Mouse (Mus musculus) liver, embryonic 16.5 days (tissue): ENCODE measurements around the gene Pdia2. TPM values are rescaled to one million over a fixed set of nuclear protein-coding genes. Genes with fewer than 3 reads are reported as not detected.
"Not testable (repeated sequence)": the region's sequence is repeated elsewhere in the genome, so short reads cannot be mapped to it uniquely, and the experiment has no call there.

Source experiments
- ATAC-seq: fragments of 200-750 bp; cut with Nextera tagmentation; 2 replicates; pipeline ENCODE4 v1.8.0; 2017; ENCODE audit warnings: low read depth, mild to moderate bottlenecking, moderate number of reproducible peaks, moderate library complexity
- H3K27ac ChIP-seq: fragments of 300-500 bp; sonication (generic); 2 replicates; pipeline ENCODE4 v1.5.1; 2014; ENCODE audit warnings: mild to moderate bottlenecking, low read length
- H3K27me3 ChIP-seq: fragments of 300-500 bp; sonication (generic); 2 replicates; pipeline ENCODE4 v1.6.1; 2014; ENCODE audit warnings: low read depth, low read length, mixed read lengths; ENCODE audit not compliant: control insufficient read depth, insufficient read depth
- H3K36me3 ChIP-seq: fragments of 300-500 bp; sonication (generic); 2 replicates; pipeline ENCODE4 v1.6.1; 2014; ENCODE audit warnings: mild to moderate bottlenecking; ENCODE audit not compliant: control insufficient read depth, insufficient read depth
- H3K4me1 ChIP-seq: fragments of 300-500 bp; sonication (generic); 2 replicates; pipeline ENCODE4 v1.6.1; 2014; ENCODE audit warnings: low read depth, low read length, mixed read lengths; ENCODE audit not compliant: control insufficient read depth
- H3K4me2 ChIP-seq: fragments of 300-500 bp; sonication (generic); 2 replicates; pipeline ENCODE4 v1.6.1; 2014; ENCODE audit warnings: low read depth, low read length, mixed read lengths
- H3K4me3 ChIP-seq: fragments of 300-500 bp; sonication (generic); 2 replicates; pipeline ENCODE4 v1.5.1; 2014; ENCODE audit warnings: low read depth, mild to moderate bottlenecking, low read length
- H3K9ac ChIP-seq: fragments of 300-500 bp; sonication (generic); 2 replicates; pipeline ENCODE4 v1.6.1; 2014; ENCODE audit warnings: low read depth, low read length
- H3K9me3 ChIP-seq: fragments of 300-500 bp; sonication (generic); replicated peaks from 2 replicates; pipeline ENCODE4 v1.6.1; 2016; ENCODE audit warnings: low read length; ENCODE audit not compliant: control insufficient read depth
- WGBS: fragments of 180-500 bp; shearing (Covaris S2); extraction: QIAGEN DNeasy Blood & Tissue Kit; methylation state at CpG from one replicate; pipeline ENCODE4 v1.1.7; 2014; ENCODE audit not compliant: insufficient replicate concordance; 5-methylcytosine and 5-hydroxymethylcytosine counted together
- polyA plus RNA-seq: library from polyadenylated mRNA; unstranded; fragments of >200 nt; fragmentation: Nextera tagmentation; extraction: Ambion mirVana; gene quantifications from 2 replicates; pipeline ENCODE4 v1.2.1, GENCODE M21; 2015

Gene Pdia2
- polyA plus RNA-seq, 1 experiment from 2014 or later, result 55.6 TPM

DNA sequence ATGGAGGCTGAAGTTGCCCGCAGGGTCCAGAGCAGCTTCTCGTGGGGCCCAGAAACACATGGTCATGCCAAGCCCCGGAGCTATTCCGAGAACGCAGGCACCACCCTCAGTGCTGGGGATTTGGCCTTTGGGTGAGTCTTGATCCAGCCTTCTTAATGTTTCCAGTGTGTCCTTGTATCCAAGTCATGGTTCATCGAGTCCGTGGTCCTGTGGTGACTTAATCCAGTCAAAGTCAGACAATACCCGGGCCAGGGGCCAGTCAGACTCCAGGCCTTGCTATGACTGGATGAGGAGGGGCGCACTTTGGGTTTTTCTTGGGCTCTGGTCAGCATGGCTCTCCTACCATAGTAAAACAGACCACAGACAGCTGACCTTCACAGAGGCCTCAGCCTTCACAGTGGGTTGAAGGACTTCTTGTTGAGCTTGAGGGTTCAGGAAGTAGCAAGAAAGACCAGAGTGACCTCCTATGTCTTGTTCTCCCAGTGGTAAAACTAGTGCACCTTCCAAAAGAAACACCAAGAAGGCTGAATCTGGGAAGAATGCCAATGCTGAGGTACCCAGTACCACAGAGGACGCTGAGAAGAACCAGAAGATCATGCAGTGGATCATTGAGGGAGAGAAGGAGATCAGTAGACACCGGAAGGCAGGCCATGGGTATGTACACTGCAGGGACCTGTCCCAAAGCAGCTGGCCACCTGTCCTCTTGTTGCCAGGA, 10.6 kb downstream of the Pdia2 start:
- WGBS, result 79% methylated on average over 11 of the region's 11 CpGs
- Histone ChIP-seq H3K36me3 (peaks cover 25% of the 10 kb centered on the region), H3K4me2 (no peak overlapping the region), H3K27ac (no peak overlapping the region), H3K27me3 (no peaks in the 10 kb centered on the region), H3K4me3 (no peak overlapping the region), H3K4me1 (no peaks in the 10 kb centered on the region), H3K9ac (no peak overlapping the region), H3K9me3 (no peaks in the 10 kb centered on the region)
- no peak for ATAC-seq

- Histone ChIP-seq H3K9me3 (no peaks in the 10 kb centered on the region), H3K4me2 (no peak overlapping the region), H3K4me3 (no peak overlapping the region), H3K9ac (no peak overlapping the region), H3K36me3 (peaks cover 25% of the 10 kb centered on the region), H3K27me3 (no peaks in the 10 kb centered on the region), H3K27ac (no peak overlapping the region), H3K4me1 (no peaks in the 10 kb centered on the region)
- 87% methylated on average over 5 of the region's 5 CpGs for whole genome bisulfite sequencing
- no peak for ATAC-seq
Measured at GRCm38 (mm10) chr17:26187592-26187991, 11.3 kb downstream of the Pdia2 start.

- Histone ChIP-seq H3K36me3 (peaks cover 9% of the 10 kb centered on the region), H3K9me3 (no peaks in the 10 kb centered on the region), H3K4me1 (no peaks in the 10 kb centered on the region), H3K4me2 (no peak overlapping the region), H3K9ac (no peak overlapping the region), H3K27me3 (no peaks in the 10 kb centered on the region), H3K4me3 (no peak overlapping the region), H3K27ac (no peak overlapping the region)
- 72% methylated on average over 3 of the region's 3 CpGs for WGBS
- no peak for ATAC-seq
Measured at GRCm38 (mm10) chr17:26181179-26181578, 17.7 kb downstream of the Pdia2 start.

GRCm38 (mm10) chr17:26178611-26179010, 20.3 kb downstream of the Pdia2 start:
- no peak for ATAC-seq
- H3K9me3 ChIP-seq, result no peaks in the 10 kb centered on the region
- H3K9ac ChIP-seq, result no peak overlapping the region
- no peaks in the 10 kb centered on the region for H3K4me1 ChIP-seq
- no peak overlapping the region for H3K4me2 ChIP-seq
- no peak overlapping the region for H3K4me3 ChIP-seq
- no peak overlapping the region for H3K27ac ChIP-seq
- H3K27me3 ChIP-seq, result no peaks in the 10 kb centered on the region
- peaks cover 2% of the 10 kb centered on the region; the same call in 1 of the 2 replicates for H3K36me3 ChIP-seq

GRCm38 (mm10) chr17:26175248-26175647, 23.6 kb downstream of the Pdia2 start:
- not testable (repeated sequence) for H3K27me3 ChIP-seq, H3K9ac ChIP-seq, H3K4me2 ChIP-seq, H3K4me1 ChIP-seq, ATAC-seq, H3K27ac ChIP-seq, H3K9me3 ChIP-seq, H3K4me3 ChIP-seq, H3K36me3 ChIP-seq
- 64% methylated on average over 2 of the region's 2 CpGs for WGBS

GRCm38 (mm10) chr17:26168039-26168438, 30.8 kb downstream of the Pdia2 start:
- 16% methylated on average over 2 of the region's 2 CpGs for WGBS
- no peak overlapping the region for H3K4me2 ChIP-seq
- no peak overlapping the region for H3K4me3 ChIP-seq
- H3K9ac ChIP-seq, result no peak overlapping the region
- no peaks in the 10 kb centered on the region for H3K4me1 ChIP-seq
- H3K9me3 ChIP-seq, result no peaks in the 10 kb centered on the region
- H3K36me3 ChIP-seq, result no peaks in the 10 kb centered on the region
- no peak for ATAC-seq
- no peaks in the 10 kb centered on the region for H3K27me3 ChIP-seq
- no peak overlapping the region for H3K27ac ChIP-seq

- no peak for ATAC-seq
- H3K4me2 ChIP-seq, result no peak overlapping the region
- no peak overlapping the region for H3K9ac ChIP-seq
- 79% methylated on average over 1 of the region's 1 CpGs for WGBS
- no peaks in the 10 kb centered on the region for H3K9me3 ChIP-seq
- no peak overlapping the region for H3K4me3 ChIP-seq
- H3K27ac ChIP-seq, result no peak overlapping the region
- no peaks in the 10 kb centered on the region for H3K27me3 ChIP-seq
- H3K4me1 ChIP-seq, result no peaks in the 10 kb centered on the region
- no peaks in the 10 kb centered on the region for H3K36me3 ChIP-seq
Measured at GRCm38 (mm10) chr17:26162736-26163135, 36.2 kb downstream of the Pdia2 start.

- Histone ChIP-seq H3K27ac (no peak overlapping the region), H3K9me3 (no peaks in the 10 kb centered on the region), H3K4me1 (no peaks in the 10 kb centered on the region), H3K27me3 (no peaks in the 10 kb centered on the region), H3K4me3 (no peak overlapping the region), H3K4me2 (no peak overlapping the region), H3K36me3 (peaks cover 8% of the 10 kb centered on the region), H3K9ac (no peak overlapping the region)
- WGBS, result 74% methylated on average over 2 of the region's 2 CpGs
- no peak for ATAC-seq
Measured at GRCm38 (mm10) chr17:26151886-26152630, 46.8 kb downstream of the Pdia2 start.

GRCm38 (mm10) chr17:26149056-26149455, 49.8 kb downstream of the Pdia2 start:
- WGBS, result 68% methylated on average over 2 of the region's 2 CpGs
- H3K9me3 ChIP-seq, result no peaks in the 10 kb centered on the region
- no peak overlapping the region for H3K4me2 ChIP-seq
- H3K4me3 ChIP-seq, result no peak overlapping the region
- no peak for ATAC-seq
- peaks cover 12% of the 10 kb centered on the region for H3K36me3 ChIP-seq
- H3K4me1 ChIP-seq, result no peaks in the 10 kb centered on the region
- H3K27me3 ChIP-seq, result no peaks in the 10 kb centered on the region
- no peak overlapping the region for H3K27ac ChIP-seq
- H3K9ac ChIP-seq, result no peak overlapping the region
